Mouse (Mus musculus) megakaryocyte, embryonic 14.5 days (primary cell): ENCODE measurements around the gene Atp8a2. TPM values are rescaled to one million over a fixed set of nuclear protein-coding genes. Genes with fewer than 3 reads are reported as not detected.

Source experiments
- H3K27me3 ChIP-seq: replicated peaks from 2 replicates; pipeline ENCODE3; 2012; ENCODE audit warnings: inconsistent platforms
- H3K36me3 ChIP-seq: replicated peaks from 2 replicates; pipeline ENCODE3; 2012; ENCODE audit warnings: low read length, inconsistent platforms, mixed read lengths
- H3K4me1 ChIP-seq: 2 replicates; pipeline ENCODE4 v1.6.1; 2012; ENCODE audit warnings: inconsistent platforms
- H3K4me3 ChIP-seq: replicated peaks from 2 replicates; pipeline ENCODE3; 2012; ENCODE audit warnings: moderate library complexity, mild to moderate bottlenecking, inconsistent platforms
- H3K9me3 ChIP-seq: 2 replicates; pipeline ENCODE4 v1.6.1; 2012; ENCODE audit warnings: inconsistent platforms
- FLI1 ChIP-seq: IDR thresholded peaks from 2 replicates; pipeline ENCODE4 v1.6.1; 2012; ENCODE audit warnings: low read length, inconsistent platforms, mixed read lengths
- GATA1 ChIP-seq: IDR thresholded peaks from 3 replicates; pipeline ENCODE4 v1.6.1; 2012; ENCODE audit warnings: mixed read lengths, low read length, inconsistent platforms, borderline replicate concordance
- polyA plus RNA-seq: library from polyadenylated mRNA; stranded (reverse); fragments of >175 nt; gene quantifications from 2 replicates; pipeline ENCODE4 v1.2.3, GENCODE M21; 2012; ENCODE audit warnings: low replicate concordance; ENCODE audit not compliant: insufficient read depth

The Atp8a2 gene
- polyA plus RNA-seq, 1 experiment: 0.02 TPM

- Histone ChIP-seq H3K4me1 (no peaks in the 10 kb centered on the region), H3K4me3 (no peak overlapping the region), H3K27me3 (no peaks in the 10 kb centered on the region), H3K9me3 (peaks cover 6% of the 10 kb centered on the region), H3K36me3 (no peaks in the 10 kb centered on the region)
- TF ChIP-seq GATA1 (no peak), FLI1 (no peak)
Observed at GRCm38 (mm10) chr14:59752401-59752800, 444.6 kb downstream of the Atp8a2 start.

DNA sequence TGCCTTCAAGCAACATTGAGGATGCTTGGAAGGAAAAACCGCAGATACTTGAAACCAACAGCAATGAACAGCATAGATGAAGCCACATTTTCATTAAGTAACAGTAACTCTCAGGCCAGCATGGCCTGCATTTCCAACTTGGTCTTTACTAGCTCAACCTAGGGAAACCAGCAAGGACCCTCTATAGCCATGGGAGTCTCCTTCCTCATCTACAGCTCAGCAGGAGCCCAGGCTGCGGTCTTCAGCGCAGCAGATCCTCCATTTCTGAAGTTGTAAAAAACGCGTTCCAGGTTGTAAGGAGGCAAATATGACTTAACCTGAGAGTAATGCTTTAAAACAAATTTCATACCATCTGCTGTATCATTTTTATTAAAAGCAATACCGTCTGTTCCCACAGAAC, 447.0 kb downstream of the Atp8a2 start:
- Histone ChIP-seq H3K27me3 (no peaks in the 10 kb centered on the region), H3K36me3 (no peaks in the 10 kb centered on the region), H3K4me1 (no peaks in the 10 kb centered on the region), H3K4me3 (no peak overlapping the region), H3K9me3 (peaks cover 6% of the 10 kb centered on the region)
- TF ChIP-seq GATA1 (no peak), FLI1 (no peak)

DNA sequence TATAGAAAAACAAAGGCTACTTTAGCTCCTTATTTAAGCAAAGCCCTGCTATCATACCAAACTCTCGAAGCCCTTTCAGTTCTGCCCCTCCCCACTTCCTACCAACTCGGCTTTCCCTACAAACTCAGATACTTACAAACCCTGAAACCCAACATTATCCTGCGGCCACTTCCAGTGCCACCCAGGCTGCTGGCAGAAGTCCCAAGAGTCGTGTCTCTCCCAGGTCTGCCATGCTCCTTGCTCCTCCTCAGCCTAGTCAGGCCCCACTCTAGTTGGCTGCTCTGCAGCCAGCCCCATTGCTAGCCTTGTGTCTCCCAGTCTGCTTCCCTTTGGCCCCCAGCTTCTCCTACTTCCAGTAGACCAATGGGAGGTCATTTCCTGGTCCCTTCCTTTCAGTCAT, 451.3 kb downstream of the Atp8a2 start:
- Histone ChIP-seq H3K27me3 (no peaks in the 10 kb centered on the region), H3K4me3 (no peak overlapping the region), H3K4me1 (no peaks in the 10 kb centered on the region), H3K9me3 (peaks cover 6% of the 10 kb centered on the region), H3K36me3 (no peaks in the 10 kb centered on the region)
- no peak for TF ChIP-seq FLI1
- TF ChIP-seq GATA1: no peak

- Histone ChIP-seq H3K27me3 (no peaks in the 10 kb centered on the region), H3K4me1 (no peaks in the 10 kb centered on the region), H3K9me3 (no peaks in the 10 kb centered on the region), H3K36me3 (no peaks in the 10 kb centered on the region), H3K4me3 (no peak overlapping the region)
- no peak for TF ChIP-seq GATA1
- no peak for TF ChIP-seq FLI1
Observed at GRCm38 (mm10) chr14:59741752-59742151, 455.2 kb downstream of the Atp8a2 start.

- Histone ChIP-seq H3K9me3 (no peaks in the 10 kb centered on the region), H3K27me3 (no peaks in the 10 kb centered on the region), H3K4me1 (no peaks in the 10 kb centered on the region), H3K36me3 (no peaks in the 10 kb centered on the region), H3K4me3 (no peak overlapping the region)
- no peak for TF ChIP-seq FLI1
- TF ChIP-seq GATA1: no peak
Observed at GRCm38 (mm10) chr14:59739446-59739845, 457.5 kb downstream of the Atp8a2 start.

- Histone ChIP-seq H3K4me3 (no peak overlapping the region), H3K27me3 (no peaks in the 10 kb centered on the region), H3K36me3 (no peaks in the 10 kb centered on the region), H3K9me3 (no peaks in the 10 kb centered on the region), H3K4me1 (no peaks in the 10 kb centered on the region)
- TF ChIP-seq GATA1: no peak
- no peak for TF ChIP-seq FLI1
Observed at GRCm38 (mm10) chr14:59737734-59738294, 459.2 kb downstream of the Atp8a2 start.

- Histone ChIP-seq H3K27me3 (no peaks in the 10 kb centered on the region), H3K4me1 (no peaks in the 10 kb centered on the region), H3K9me3 (no peaks in the 10 kb centered on the region), H3K4me3 (no peak overlapping the region), H3K36me3 (no peaks in the 10 kb centered on the region)
- no peak for TF ChIP-seq FLI1
- TF ChIP-seq GATA1: no peak
Observed at GRCm38 (mm10) chr14:59736861-59737700, 459.9 kb downstream of the Atp8a2 start.

DNA sequence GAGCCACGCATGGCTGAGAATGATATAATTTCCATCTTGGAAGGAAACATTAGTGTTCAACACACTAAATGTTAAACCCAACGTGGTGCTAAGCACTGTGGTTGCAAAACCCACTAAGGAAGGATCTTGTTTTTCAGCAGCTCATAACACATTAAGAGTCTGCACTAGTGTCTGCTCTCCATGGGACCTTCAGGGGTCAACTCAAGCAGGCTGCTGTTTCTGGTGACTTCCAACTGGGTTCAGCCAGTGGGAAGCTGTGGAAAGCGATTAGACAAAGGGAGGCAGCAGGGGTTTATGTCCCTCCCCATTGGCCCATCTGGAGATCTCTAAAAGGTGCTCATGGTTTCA, 467.0 kb downstream of the Atp8a2 start:
- no peaks in the 10 kb centered on the region for H3K36me3 ChIP-seq
- no peaks in the 10 kb centered on the region for H3K4me1 ChIP-seq
- no peak overlapping the region for H3K4me3 ChIP-seq
- no peak for TF ChIP-seq FLI1
- no peak for TF ChIP-seq GATA1
- no peaks in the 10 kb centered on the region for H3K27me3 ChIP-seq
- no peaks in the 10 kb centered on the region for H3K9me3 ChIP-seq

DNA sequence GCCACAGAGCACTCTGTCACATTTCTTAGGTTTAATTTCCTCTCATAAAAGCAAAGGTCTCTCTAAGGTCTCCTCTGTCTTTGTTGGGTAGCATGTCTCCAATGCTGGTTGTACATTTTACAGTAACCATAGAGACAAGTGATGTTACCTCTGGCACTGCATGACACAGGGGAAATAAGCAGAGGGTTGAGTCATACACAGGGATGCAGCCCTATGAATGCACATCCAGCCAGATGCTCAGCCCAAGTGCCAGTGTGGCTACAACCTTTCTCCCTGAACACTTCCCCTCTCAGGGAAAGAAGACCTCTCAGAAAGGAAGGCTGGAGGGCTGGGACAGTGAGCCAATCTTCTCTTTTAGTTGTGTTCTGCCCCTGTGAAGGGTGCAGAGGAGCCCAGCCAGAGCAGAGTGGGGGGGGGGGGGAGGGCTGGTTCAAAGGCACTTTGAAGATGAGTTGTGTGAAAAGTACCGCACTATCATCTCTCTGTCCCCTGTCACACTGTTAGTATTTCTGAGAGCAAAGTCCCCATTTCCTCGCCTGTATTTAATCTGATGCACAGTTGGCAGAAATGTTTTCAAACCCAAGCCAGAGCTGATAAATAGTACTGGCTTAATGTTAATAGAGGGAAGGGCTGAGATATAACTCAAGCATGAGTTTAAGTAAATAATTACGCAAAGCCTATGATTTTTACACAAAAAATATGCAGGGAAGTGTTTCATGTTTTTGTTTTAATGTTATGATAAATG, 467.5 kb downstream of the Atp8a2 start:
- TF ChIP-seq FLI1 (no peak), GATA1 (no peak)
- H3K4me3 ChIP-seq: no peak overlapping the region
- no peaks in the 10 kb centered on the region for H3K4me1 ChIP-seq
- H3K9me3 ChIP-seq: no peaks in the 10 kb centered on the region
- H3K36me3 ChIP-seq: no peaks in the 10 kb centered on the region
- H3K27me3 ChIP-seq: no peaks in the 10 kb centered on the region

GRCm38 (mm10) chr14:59727016-59727415, 470.0 kb downstream of the Atp8a2 start:
- Histone ChIP-seq H3K4me3 (no peak overlapping the region), H3K36me3 (no peaks in the 10 kb centered on the region), H3K9me3 (no peaks in the 10 kb centered on the region), H3K4me1 (no peaks in the 10 kb centered on the region), H3K27me3 (no peaks in the 10 kb centered on the region)
- TF ChIP-seq FLI1 (no peak), GATA1 (no peak)
